In genomic region chr8:106011643-106011986, GRCm38 (mm10) we compare ENCODE assay signal across 8 mouse cellular contexts. TPM values are rescaled to one million over a fixed set of nuclear protein-coding genes. Genes with fewer than 3 reads are reported as not detected.
DNase-seq lines count a peak whose midpoint lies in the region; ATAC-seq and TF ChIP-seq lines count a peak whose summit lies in the region.

Ddx28 (minus strand) TSS chr8:106011882.

- peak within 1 kb of the TSS; percentile 86 for H3K9ac ChIP-seq in hindbrain, embryonic 14.5 days
- peak within 1 kb of the TSS; percentile 80 for H3K9ac ChIP-seq in liver, postnatal 0 days (replicated peaks)

- DNase-seq in gastrocnemius, adult 18-20 months (ENCODE audit: low spot score): no peak
- no peak for DNase-seq in gastrocnemius, postnatal 14 days
- no peak for DNase-seq in urinary bladder, adult 2 months (ENCODE audit: low spot score)
- no peak for DNase-seq in urinary bladder, adult 18-20 months (ENCODE audit: low spot score in 2 of 2)
- DNase-seq in hindbrain, embryonic 14.5 days (ENCODE audit: low spot score): no peak
- DNase-seq in liver, postnatal 0 days: no peak
- no peak for DNase-seq in natural killer cell, adult 2 months (ENCODE audit: low spot score in 2 of 2)
- DNase-seq in thymus, postnatal 10 days (ENCODE audit: low spot score in 2 of 2): no peak

- no peaks in the 10 kb centered on the region for H3K27me3 ChIP-seq in hindbrain, embryonic 14.5 days (ENCODE audit: control insufficient read depth, insufficient read depth, low read length)
- H3K27me3 ChIP-seq in liver, postnatal 0 days (ENCODE audit: insufficient read depth, low read length): no peaks in the 10 kb centered on the region

- no peak; the same call in 1 of the 2 replicates for TF ChIP-seq EP300 in liver, postnatal 0 days (IDR thresholded peaks at IDR 0.05; ENCODE audit: low read depth)

- peaks cover 12% of the 10 kb centered on the region for H3K4me1 ChIP-seq in hindbrain, embryonic 14.5 days (replicated peaks; ENCODE audit: control insufficient read depth, insufficient read depth, low read length)
- H3K4me1 ChIP-seq in liver, postnatal 0 days (ENCODE audit: insufficient read depth): peaks cover 18% of the 10 kb centered on the region

- H3K27ac ChIP-seq in hindbrain, embryonic 14.5 days: peak within 1 kb of the TSS; percentile 71
- peak within 1 kb of the TSS; percentile 82 for H3K27ac ChIP-seq in liver, postnatal 0 days (ENCODE audit: low read depth)

- 1% methylated on average over 6 of the region's 6 CpGs for WGBS in hindbrain, embryonic 14.5 days
- WGBS in liver, postnatal 0 days (ENCODE audit: insufficient replicate concordance): under 1% methylated on average over 6 of the region's 6 CpGs

- no peak; the same call in 1 of the 2 replicates for ATAC-seq in hindbrain, embryonic 14.5 days (ENCODE audit: low FRiP score)
- ATAC-seq in liver, postnatal 0 days: peak; percentile 60

- TF ChIP-seq CTCF in liver, postnatal 0 days (IDR thresholded peaks at IDR 0.05; ENCODE audit: low read depth): no peak

- H3K4me3 ChIP-seq in hindbrain, embryonic 14.5 days (replicated peaks; ENCODE audit: low read length): peak within 1 kb of the TSS; percentile 91
- peak within 1 kb of the TSS; percentile 72 for H3K4me3 ChIP-seq in liver, postnatal 0 days (ENCODE audit: low read depth, low read length)

- intact Hi-C loops in gastrocnemius, postnatal 14 days (cut with DNase I; ENCODE audit: low total_unique reads): no loop called here

- H3K36me3 ChIP-seq in hindbrain, embryonic 14.5 days (replicated peaks; ENCODE audit: control insufficient read depth, insufficient read depth): peaks cover 15% of the 10 kb centered on the region; the same call in 1 of the 2 replicates
- no peaks in the 10 kb centered on the region for H3K36me3 ChIP-seq in liver, postnatal 0 days (replicated peaks; ENCODE audit: insufficient read depth, low read length)

- H3K4me2 ChIP-seq in hindbrain, embryonic 14.5 days (replicated peaks): peak within 1 kb of the TSS; percentile 90
- H3K4me2 ChIP-seq in liver, postnatal 0 days (ENCODE audit: low read depth, low read length): peak within 1 kb of the TSS; percentile 94

- H3K9me3 ChIP-seq in hindbrain, embryonic 14.5 days (ENCODE audit: control insufficient read depth, low read length): no peaks in the 10 kb centered on the region
- no peaks in the 10 kb centered on the region for H3K9me3 ChIP-seq in liver, postnatal 0 days (ENCODE audit: low read length)

RNA-seq across cellular contexts. Expression of gene Ddx28, which starts in this region (rescaled TPM):
- total RNA-seq in gastrocnemius, adult 18-20 months (2021): 10 to 100 TPM; 10.6 to 10.9 TPM
- total RNA-seq in gastrocnemius, postnatal 14 days (2021): 1 to 10 TPM; 9.5 to 9.7 TPM
- 10.5 and 11.8 TPM in 2 replicates for polyA plus RNA-seq in urinary bladder, adult 2 months (2012; rRNA removed)
- 20.3 and 22.1 TPM in 2 replicates for polyA plus RNA-seq in hindbrain, embryonic 14.5 days (2014; fragmentation: Nextera tagmentation; extraction: Ambion mirVana)
- polyA plus RNA-seq in liver, postnatal 0 days (2015; fragmentation: Nextera tagmentation; extraction: Ambion mirVana): 13.0 and 14.7 TPM in 2 replicates
